Mouse (Mus musculus) thymus, adult 2 months (tissue): ENCODE measurements around the gene Trim14. TPM values are rescaled to one million over a fixed set of nuclear protein-coding genes. Genes with fewer than 3 reads are reported as not detected.
"Not testable (repeated sequence)": the region's sequence is repeated elsewhere in the genome, so short reads cannot be mapped to it uniquely, and the experiment has no call there.

Experiments
- DNase-seq: peaks from one replicate; pipeline ENCODE4 v3.0.0; 2021
- H3K27ac ChIP-seq: fragments of 200-500 bp; 2 replicates; pipeline ENCODE4 v1.5.1; 2012; ENCODE audit warnings: low read length, control low read depth; ENCODE audit not compliant: control insufficient read depth, insufficient read depth
- H3K27me3 ChIP-seq: fragments of 200-500 bp; 2 replicates; pipeline ENCODE4 v1.6.1; 2012; ENCODE audit warnings: mild to moderate bottlenecking, low read length, moderate library complexity, mixed read lengths; ENCODE audit not compliant: control insufficient read depth, insufficient read depth
- H3K36me3 ChIP-seq: fragments of 200-500 bp; 2 replicates; pipeline ENCODE4 v1.6.1; 2012; ENCODE audit warnings: mild to moderate bottlenecking, low read length, moderate library complexity; ENCODE audit not compliant: control insufficient read depth, insufficient read depth
- H3K4me1 ChIP-seq: fragments of 200-500 bp; replicated peaks from 2 replicates; pipeline ENCODE4 v1.6.1; 2012; ENCODE audit warnings: low read length; ENCODE audit not compliant: control insufficient read depth, insufficient read depth
- H3K4me3 ChIP-seq: fragments of 200-500 bp; 2 replicates; pipeline ENCODE4 v1.5.1; 2012; ENCODE audit warnings: mild to moderate bottlenecking, low read length, control low read depth, moderate library complexity; ENCODE audit not compliant: control insufficient read depth, insufficient read depth
- CTCF ChIP-seq: fragments of 200-500 bp; IDR thresholded peaks from 2 replicates; pipeline ENCODE4 v1.5.1; 2012; ENCODE audit warnings: mild to moderate bottlenecking, control low read depth, low read length, moderate library complexity, borderline replicate concordance; ENCODE audit not compliant: control insufficient read depth, poor library complexity, insufficient read depth; ENCODE audit errors: extremely low read depth
- POLR2A ChIP-seq: fragments of 200-500 bp; IDR thresholded peaks from 2 replicates; pipeline ENCODE4 v1.6.1; 2012; ENCODE audit warnings: mild to moderate bottlenecking, low read length, control low read depth, moderate library complexity; ENCODE audit not compliant: control insufficient read depth, poor library complexity, insufficient read depth; ENCODE audit errors: extremely low read depth
- WGBS: fragments of 180-500 bp; shearing (Covaris S2); methylation state at CpG from one replicate; pipeline ENCODE4 v1.1.7; 2018; 5-methylcytosine and 5-hydroxymethylcytosine counted together
- polyA plus RNA-seq: library from polyadenylated mRNA; depleted of rRNA; stranded (reverse); fragments of >200 nt; gene quantifications from 2 replicates; pipeline ENCODE4 v1.2.3, GENCODE M21; 2012; rRNA removed

The Trim14 gene
- 27.3 and 38.2 TPM in 2 replicates for polyA plus RNA-seq

DNA sequence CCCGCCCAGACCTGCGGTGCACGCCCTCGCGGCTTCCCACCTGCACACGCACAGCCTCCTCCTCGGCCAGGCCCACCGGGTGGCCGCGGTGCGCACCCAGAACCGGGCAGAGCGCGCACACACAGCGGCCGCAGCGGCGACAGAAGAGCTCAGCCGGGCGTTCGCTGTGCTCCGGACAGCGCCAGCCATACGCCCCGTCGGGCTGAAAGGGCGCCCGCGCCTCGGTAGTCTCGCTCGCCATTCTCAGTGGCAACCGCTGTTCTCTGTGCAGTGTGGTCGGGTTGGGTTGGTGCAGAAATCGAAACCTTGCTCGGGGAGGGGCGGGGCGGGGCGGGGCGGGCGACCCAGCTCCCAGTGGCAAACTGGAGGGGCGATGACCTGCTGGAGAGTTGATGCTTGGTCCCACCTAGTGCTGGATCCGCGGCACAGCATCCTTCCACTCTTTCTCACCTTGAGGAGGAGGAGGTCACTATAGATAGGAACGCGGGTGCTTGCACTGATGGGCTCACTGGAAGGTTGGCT is at the start of gene Trim14:
Trim14 (minus strand) TSS at position 302 of the 522 bp plus-strand sequence.
- Histone ChIP-seq H3K27ac (peak within 1 kb of the TSS; percentile 77), H3K27me3 (no peaks in the 10 kb centered on the region), H3K36me3 (no peaks in the 10 kb centered on the region), H3K4me1 (peaks cover 15% of the 10 kb centered on the region), H3K4me3 (peak within 1 kb of the TSS; percentile 94)
- TF ChIP-seq CTCF (no peak), POLR2A (peak; percentile 72; the same call in 1 of the 2 replicates)
- peak; percentile 66 for DNase-seq
- WGBS: under 1% methylated on average over 46 of the region's 46 CpGs

DNA sequence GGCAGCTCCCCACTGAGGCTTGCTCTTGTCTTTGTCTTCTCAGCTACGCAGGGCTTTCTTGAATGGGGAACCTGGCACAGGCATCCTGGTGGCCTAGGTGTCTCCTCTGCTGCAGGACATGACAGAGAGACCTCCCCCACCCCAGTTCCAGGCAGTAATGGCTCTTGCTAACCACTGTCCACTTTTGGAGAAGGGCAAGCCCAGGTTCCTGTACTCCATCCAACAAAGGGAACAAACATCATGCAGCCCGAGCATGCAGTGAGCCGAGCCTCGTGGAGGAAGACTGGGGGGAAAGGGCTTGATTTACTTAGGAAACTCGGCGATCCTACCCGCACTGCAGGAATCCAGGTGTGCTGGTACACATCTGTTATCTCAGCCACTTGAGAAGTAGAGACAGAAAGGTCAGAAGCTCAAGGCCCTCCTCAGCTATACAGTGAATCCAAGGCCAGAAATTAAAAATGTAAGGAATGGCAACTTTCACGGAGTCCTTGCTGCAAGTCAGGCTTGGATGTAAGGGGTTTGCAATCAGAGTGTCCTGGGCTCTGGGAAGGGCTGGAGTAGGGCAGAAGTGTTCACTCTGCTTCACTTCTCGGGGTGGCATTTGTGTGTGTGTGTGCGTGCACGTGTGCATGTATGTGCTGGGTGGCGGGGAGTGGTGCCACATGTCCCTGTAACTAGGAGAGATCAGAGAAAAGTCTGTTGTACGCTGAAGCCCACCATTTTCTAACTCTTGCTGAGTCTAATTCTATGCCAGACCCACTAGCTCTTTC is 49.3 kb upstream of the Trim14 start:
- no peak for TF ChIP-seq CTCF
- TF ChIP-seq POLR2A: no peak
- no peak for DNase-seq
- WGBS: 38% methylated on average over 13 of the region's 13 CpGs
- no peak overlapping the region for H3K27ac ChIP-seq
- no peaks in the 10 kb centered on the region for H3K27me3 ChIP-seq
- H3K36me3 ChIP-seq: no peaks in the 10 kb centered on the region
- H3K4me1 ChIP-seq: peaks cover 19% of the 10 kb centered on the region
- H3K4me3 ChIP-seq: no peak overlapping the region

DNA sequence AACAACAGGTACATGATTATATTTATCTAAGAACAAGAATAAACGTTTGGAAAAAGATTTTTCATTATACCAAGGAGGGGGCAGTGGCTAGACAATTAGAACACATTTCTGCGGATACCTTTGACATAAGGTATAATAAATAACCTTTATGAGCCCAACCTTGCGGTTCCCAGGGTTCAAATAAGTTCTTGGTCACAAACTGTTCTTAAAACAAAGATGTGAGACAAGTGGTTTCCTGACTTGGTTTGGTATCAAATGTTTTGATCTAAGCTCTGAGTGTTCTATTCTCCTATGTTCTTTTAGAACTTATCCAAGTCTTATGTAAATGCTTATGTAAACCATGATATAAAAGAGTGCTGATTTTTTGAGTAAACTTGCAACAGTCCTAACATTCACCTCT is 48.6 kb upstream of the Trim14 start:
- H3K36me3 ChIP-seq, H3K27me3 ChIP-seq, H3K4me3 ChIP-seq, H3K27ac ChIP-seq, DNase-seq: not testable (repeated sequence)
- WGBS: 3% methylated on average over 3 of the region's 3 CpGs
- peaks cover 18% of the 10 kb centered on the region for H3K4me1 ChIP-seq

DNA sequence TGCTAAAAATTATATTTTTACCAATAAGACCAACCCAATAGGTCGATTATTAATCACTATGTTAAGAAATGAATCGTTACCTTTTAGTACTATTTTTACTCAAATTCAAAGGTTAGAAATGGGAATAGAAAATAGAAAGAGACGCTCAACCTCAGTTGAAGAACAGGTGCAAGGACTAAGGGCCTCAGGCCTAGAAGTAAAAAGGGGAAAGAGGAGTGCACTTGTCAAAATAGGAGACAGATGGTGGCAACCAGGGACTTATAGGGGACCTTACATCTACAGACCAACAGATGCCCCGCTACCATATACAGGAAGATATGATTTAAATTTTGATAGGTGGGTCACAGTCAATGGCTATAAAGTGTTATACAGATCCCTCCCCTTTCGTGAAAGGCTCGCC is 48.1 kb upstream of the Trim14 start:
- H3K4me1 ChIP-seq: peaks cover 17% of the 10 kb centered on the region
- not testable (repeated sequence) for H3K36me3 ChIP-seq, H3K27ac ChIP-seq, H3K27me3 ChIP-seq, H3K4me3 ChIP-seq, DNase-seq
- WGBS: 15% methylated on average over 2 of the region's 6 CpGs

DNA sequence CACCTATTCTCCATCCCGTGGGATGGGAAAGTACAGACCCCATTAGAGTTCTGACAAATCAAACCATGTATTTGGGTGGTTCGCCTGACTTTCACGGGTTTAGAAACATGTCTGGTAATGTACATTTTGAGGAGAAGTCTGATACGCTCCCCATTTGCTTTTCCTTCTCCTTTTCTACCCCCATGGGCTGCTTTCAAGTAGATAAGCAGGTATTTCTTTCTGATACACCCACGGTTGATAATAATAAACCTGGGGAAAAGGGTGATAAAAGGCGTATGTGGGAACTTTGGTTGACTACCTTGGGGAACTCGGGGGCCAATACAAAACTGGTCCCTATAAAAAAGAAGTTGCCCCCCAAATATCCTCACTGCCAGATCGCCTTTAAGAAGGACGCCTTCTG is 46.1 kb upstream of the Trim14 start:
- H3K27me3 ChIP-seq, H3K27ac ChIP-seq, H3K36me3 ChIP-seq, H3K4me3 ChIP-seq, DNase-seq: not testable (repeated sequence)
- WGBS: 79% methylated on average over 9 of the region's 9 CpGs
- peaks cover 17% of the 10 kb centered on the region for H3K4me1 ChIP-seq

- not testable (repeated sequence) for H3K27me3 ChIP-seq, H3K4me3 ChIP-seq, DNase-seq, H3K36me3 ChIP-seq, H3K27ac ChIP-seq
- H3K4me1 ChIP-seq: peaks cover 17% of the 10 kb centered on the region
- 83% methylated on average over 22 of the region's 22 CpGs for WGBS
Observed at GRCm38 (mm10) chr4:46581577-46581976, 45.6 kb upstream of the Trim14 start.

DNA sequence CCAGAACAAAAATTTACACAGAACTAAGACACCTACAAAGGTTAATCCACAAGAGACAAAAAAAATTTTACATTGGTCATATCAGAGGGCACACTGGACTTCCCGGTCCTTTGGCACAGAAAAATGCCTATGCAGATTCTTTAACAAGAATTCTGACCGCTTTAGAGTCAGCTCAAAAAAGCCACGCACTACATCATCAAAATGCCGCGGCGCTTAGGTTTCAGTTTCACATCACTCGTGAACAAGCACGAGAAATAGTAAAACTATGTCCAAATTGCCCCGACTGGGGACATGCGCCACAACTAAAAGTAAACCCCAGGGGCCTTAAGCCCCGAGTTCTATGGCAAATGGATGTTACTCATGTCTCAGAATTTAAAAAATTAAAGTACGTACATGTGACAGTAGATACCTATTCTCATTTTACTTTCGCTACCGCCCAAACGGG is 44.9 kb upstream of the Trim14 start:
- H3K27ac ChIP-seq, H3K4me3 ChIP-seq, H3K36me3 ChIP-seq, H3K27me3 ChIP-seq, DNase-seq: not testable (repeated sequence)
- peaks cover 16% of the 10 kb centered on the region for H3K4me1 ChIP-seq
- 80% methylated on average over 15 of the region's 15 CpGs for WGBS

DNA sequence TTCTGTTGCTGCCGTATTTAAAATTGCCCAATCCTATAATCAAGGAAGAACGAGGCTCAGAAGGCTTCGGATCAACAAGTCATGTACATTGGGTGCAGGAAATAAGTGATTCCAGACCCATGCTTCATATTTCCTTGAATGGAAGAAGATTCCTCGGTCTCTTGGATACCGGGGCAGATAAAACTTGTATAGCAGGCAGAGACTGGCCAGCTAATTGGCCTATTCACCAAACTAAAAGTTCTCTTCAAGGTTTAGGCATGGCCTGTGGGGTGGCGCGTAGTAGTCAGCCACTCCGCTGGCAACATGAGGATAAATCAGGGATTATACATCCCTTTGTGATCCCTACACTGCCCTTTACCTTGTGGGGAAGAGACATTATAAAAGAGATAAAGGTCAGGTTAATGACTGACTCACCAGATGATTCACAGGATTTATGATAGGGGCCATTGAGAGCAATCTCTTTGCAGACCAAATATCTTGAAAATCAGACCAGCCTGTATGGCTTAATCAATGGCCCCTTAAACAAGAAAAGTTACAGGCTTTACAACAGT is 42.9 kb upstream of the Trim14 start:
- DNase-seq, H3K27me3 ChIP-seq, H3K4me3 ChIP-seq, H3K27ac ChIP-seq, H3K36me3 ChIP-seq: not testable (repeated sequence)
- 95% methylated on average over 8 of the region's 8 CpGs for WGBS
- peaks cover 17% of the 10 kb centered on the region for H3K4me1 ChIP-seq
